Mouse (Mus musculus) bone marrow macrophage, adult 2 months (primary cell): ENCODE results near the gene Trim45.

Experiments
- CTCF ChIP-seq: IDR thresholded peaks from 2 replicates; pipeline ENCODE4 v1.5.1; 2012; ENCODE audit warnings: low read depth, mild to moderate bottlenecking, low read length, moderate library complexity
- POLR2A ChIP-seq: IDR thresholded peaks from 2 replicates; pipeline ENCODE4 v1.6.1; 2012; ENCODE audit warnings: mild to moderate bottlenecking, low read depth, low read length, borderline replicate concordance

DNA sequence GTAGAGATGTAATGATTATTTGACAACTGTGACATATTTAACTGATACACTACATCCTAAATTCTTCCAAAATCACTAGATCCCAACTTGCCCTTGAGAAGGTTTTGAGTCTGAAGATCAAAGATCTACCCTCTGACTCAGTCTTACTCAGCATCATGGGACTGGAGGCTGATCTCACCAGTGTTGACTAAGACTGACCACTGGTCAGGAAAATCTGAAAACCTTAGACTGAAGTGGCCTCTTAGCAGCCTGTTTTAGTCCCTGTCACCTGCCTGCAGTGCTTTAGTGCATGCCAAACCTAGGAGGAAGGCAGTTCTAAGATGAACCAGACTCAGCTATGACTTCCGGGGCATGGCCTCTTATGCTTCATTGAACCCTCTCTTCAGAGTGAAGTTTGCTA lies 32.8 kb upstream of the Trim45 start:
- no peak for TF ChIP-seq POLR2A
- TF ChIP-seq CTCF, result no peak
